Mouse (Mus musculus) megakaryocyte, embryonic 14.5 days (primary cell): ENCODE data around the gene Frmd4b.

Source experiments
- FLI1 ChIP-seq: IDR thresholded peaks from 2 replicates; pipeline ENCODE4 v1.6.1; 2012; ENCODE audit warnings: low read length, inconsistent platforms, mixed read lengths
- GATA1 ChIP-seq: IDR thresholded peaks from 3 replicates; pipeline ENCODE4 v1.6.1; 2012; ENCODE audit warnings: mixed read lengths, low read length, inconsistent platforms, borderline replicate concordance

GRCm38 (mm10) chr6:97666417-97666816, 49.1 kb upstream of the Frmd4b start:
- TF ChIP-seq GATA1 (no peak), FLI1 (no peak)
